Mouse (Mus musculus) frontal cortex, adult (tissue): ENCODE data around the gene Vwa5b1.

ENCODE experiments used
- ATAC-seq: cut with Nextera tagmentation; 2 replicates; pipeline ENCODE4 v1.9.2; 2017; ENCODE audit warnings: mild to moderate bottlenecking, moderate library complexity, mixed read lengths; ENCODE audit not compliant: low TSS enrichment

Vwa5b1 gene

GRCm38 (mm10) chr4:138576661-138577060, 59.0 kb downstream of the Vwa5b1 start:
- no peak for ATAC-seq

DNA sequence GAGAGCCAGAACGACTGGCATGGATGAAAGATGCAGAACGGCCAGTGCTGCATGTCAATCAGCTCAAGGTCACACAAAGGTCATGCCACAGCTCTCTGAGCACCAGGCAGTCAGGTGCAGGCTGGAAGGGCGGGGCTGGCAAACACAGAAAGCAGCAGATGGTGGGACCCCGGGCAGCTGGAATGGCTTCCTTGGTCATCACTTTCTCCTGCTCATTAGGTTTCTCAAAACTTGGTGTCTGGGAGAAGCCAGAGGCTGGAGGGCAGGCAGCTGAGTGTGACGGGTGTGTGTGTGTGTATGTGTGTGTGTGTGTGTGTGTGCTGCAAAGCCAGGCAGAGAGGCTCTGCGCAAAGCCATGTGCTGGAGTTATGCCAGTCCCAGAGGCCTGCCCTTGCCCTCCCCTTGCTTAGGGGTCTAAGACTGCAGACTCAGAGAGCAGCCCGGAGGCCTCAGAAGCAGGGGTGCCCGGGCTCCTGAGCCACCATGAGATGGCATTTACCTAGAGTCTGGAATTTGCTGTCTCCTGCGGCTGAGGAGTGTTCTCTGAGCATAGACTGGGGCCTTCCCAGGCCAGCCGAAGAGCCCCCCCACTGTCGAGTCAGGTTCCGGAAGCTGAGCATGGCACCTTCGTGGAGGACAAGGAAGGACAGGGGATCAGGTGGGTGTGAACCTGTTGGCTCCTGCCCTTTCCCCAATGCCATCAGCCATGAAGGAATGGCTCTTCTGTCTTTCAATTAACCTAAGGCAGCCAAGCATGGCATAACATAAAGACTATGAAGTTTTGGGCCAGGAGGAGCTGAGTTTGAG, 60.7 kb downstream of the Vwa5b1 start:
- ATAC-seq: no peak

DNA sequence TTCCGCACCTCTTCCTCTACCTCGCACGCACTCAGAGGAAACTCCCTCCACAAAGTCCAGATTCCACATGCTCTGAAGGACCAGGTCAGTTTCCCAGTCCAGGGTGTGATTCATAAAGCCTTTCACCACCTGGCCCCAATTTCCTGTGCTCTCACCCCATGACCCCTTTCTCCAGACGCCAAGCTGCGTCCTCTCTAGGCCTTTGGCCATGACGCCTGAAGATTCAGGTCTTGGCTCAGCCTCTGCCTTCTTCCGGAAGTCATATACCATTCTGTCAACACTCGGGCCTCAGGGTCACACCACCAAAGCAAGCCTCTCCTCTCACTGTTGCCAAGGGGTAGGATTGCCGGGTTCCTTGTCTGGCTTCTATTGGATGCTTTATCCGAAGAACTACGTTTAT, 65.8 kb downstream of the Vwa5b1 start:
- ATAC-seq: no peak

DNA sequence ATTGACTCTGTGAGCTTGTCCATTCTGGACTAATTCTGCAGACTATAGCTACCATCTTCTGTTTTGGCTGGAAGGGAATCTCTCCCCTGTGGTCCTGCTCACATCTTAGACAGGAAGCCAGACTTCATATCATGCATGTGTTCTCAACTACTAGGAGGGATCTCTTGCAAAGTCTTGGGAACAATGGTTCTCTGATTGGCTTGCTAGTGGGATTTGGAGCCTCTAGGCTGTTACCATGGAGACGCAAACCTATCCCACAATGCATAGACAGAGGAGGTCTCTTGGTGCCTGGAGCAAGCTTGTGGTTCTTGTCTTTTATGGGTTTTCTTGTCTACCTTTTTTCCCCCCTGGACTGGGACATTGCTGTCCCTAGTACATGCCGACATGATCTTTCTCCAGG, 67.4 kb downstream of the Vwa5b1 start:
- ATAC-seq: no peak

DNA sequence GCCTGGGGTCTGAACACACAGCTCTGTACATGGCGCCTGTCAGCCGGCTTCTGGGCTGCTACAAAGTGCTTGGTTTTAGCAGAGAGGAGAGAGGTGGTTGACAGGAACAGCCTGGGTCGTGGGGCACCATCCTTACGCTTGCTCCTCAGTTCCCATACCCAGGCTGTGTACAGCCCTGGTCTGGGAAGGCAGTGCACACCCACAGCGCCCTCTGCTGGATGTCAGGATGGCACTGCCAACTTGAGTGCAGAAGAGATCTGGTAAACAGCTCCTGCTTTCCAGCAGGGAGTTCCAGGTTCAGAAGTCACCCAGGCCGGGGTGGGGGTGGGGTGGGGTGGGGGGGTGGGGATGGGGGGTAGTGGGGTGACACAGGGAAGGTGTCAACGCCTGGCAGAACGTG, 73.7 kb downstream of the Vwa5b1 start:
- peak; percentile 76; the same call in 1 of the 2 replicates for ATAC-seq

DNA sequence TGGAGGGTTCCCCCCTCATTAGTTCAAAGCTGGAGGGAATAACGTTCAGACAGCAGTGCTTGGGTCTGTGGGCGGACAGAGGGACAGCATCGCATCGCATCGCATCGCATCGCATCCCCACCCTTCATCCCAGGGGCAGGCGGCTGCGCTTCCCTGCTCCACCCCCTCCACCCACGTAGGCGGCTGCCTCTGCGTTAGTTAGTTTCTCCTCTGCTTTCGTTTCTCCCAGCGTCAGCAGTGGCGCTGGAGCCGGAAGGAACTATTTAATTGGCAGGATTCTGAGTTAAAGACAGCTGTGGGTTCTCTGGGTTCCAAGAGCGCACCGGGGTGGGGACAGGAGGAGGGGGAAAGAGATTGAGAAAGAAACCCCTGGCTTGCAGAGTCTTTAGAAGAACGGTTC, 80.2 kb downstream of the Vwa5b1 start:
- 0 out of 2 replicates have a peak, but pooled peaks have one; percentile 36 for ATAC-seq

GRCm38 (mm10) chr4:138554934-138555333, 80.8 kb downstream of the Vwa5b1 start:
- ATAC-seq: no peak

DNA sequence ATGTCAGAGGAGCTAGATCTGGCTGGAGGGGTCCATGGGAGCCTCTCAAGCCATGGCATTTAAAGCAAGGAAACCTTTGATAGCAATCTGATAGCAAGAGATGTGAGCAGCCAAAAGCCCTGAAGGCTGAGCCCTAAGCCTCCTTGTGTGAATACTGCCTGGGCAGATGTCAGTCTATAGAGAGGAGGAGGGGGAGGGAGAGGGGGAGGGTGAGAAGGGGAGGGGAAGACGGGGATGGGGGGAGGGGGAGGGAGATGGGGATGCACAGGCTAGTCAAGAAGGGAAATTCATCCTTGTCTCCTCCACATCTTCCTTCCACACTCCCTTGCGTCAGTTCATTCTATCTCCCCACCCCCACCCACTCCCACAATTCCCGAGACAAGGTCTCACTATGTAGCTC, 81.4 kb downstream of the Vwa5b1 start:
- no peak for ATAC-seq

DNA sequence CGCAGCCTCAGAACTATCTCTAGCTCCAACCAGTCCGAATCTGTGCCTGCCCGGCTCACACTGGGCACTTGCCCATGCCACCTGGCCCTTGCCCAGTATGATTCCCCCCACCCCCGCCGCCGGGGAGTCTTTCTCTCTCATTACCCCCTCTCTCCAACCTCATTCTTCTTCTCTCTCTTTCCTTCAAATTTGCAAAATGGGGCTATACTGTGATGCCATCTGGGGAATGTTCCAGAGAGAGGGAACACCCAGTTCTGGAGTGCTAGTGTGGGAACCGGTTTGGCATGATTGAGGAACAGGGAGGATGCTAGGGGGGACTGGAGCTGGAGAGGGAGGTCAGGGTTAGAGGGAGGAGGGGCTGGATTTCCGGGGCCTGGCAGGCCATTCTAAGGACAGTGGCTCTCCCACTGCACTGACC, 82.2 kb downstream of the Vwa5b1 start:
- ATAC-seq: peak; percentile 47; the same call in 1 of the 2 replicates

DNA sequence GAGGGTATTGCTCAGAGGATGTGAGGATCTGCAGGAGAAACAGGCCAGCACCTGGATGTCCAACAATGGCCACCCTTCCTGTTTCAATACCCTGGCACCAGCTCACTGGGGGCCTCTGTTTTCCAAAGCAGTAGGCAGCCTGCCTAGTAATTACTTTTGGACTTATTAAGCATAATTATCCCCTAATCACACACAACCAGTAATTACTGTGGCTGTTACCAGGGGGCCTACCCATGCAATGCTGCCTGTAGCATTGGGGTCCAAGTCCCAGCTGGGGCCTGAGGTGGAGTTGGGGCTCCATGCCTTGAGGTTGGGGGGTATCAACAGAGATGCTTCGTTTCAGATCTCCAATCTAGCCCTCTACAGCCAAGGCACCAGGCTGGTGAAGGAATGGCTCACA, 82.6 kb downstream of the Vwa5b1 start:
- ATAC-seq: no peak

DNA sequence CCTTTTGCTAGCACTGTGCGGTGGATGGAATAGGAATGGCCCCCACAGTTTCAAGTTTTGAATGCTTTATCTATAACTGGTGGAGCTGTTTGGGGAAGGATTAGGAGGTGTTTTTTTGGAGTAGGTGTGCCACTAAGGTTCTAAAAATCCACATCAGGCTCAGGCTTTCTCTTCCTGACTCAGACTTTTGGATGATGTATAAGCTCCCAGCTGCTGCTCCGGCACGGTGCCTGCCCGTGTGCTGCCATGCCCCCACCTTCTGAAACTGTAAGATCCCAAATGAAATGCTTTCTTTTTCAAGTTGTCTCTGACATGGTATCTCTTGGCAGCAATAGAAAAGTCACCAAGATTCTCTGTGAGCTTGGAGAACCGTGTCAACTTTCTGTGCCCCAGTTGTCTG, 84.1 kb downstream of the Vwa5b1 start:
- peak; percentile 27 for ATAC-seq

GRCm38 (mm10) chr4:138550557-138550956, 85.1 kb downstream of the Vwa5b1 start:
- no peak for ATAC-seq

GRCm38 (mm10) chr4:138548960-138549359, 86.7 kb downstream of the Vwa5b1 start:
- ATAC-seq: peak; percentile 20; the same call in 1 of the 2 replicates

GRCm38 (mm10) chr4:138548124-138548561, 87.5 kb downstream of the Vwa5b1 start:
- ATAC-seq: peak; percentile 72

- no peak for ATAC-seq
Observed at GRCm38 (mm10) chr4:138547556-138547955, 88.1 kb downstream of the Vwa5b1 start.

GRCm38 (mm10) chr4:138547041-138547440, 88.6 kb downstream of the Vwa5b1 start:
- no peak for ATAC-seq

DNA sequence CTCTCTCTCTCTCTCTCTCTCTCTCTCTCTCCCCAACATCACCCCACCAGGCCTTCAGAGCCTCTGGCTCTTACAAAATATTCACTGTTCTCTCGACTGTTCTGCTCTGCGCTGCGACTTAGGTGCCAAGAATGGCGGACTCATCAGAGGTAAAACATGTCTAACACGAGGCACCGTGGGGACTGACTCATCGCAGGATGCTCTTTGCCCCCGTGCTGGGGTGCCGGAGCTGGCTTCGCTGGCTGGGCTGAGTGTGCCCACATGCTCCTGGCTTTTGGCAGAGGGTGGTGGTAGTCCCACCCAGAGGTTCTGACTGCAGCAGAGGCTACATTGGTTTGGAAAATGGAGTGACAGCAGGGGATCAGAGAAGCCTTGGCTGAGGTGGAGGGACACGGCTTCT, 89.4 kb downstream of the Vwa5b1 start:
- no peak for ATAC-seq

- ATAC-seq: peak; percentile 62; the same call in 1 of the 2 replicates
Observed at GRCm38 (mm10) chr4:138543177-138543576, 92.5 kb downstream of the Vwa5b1 start.

- ATAC-seq: peak; percentile 60
Observed at GRCm38 (mm10) chr4:138538084-138538449, 97.6 kb downstream of the Vwa5b1 start.

DNA sequence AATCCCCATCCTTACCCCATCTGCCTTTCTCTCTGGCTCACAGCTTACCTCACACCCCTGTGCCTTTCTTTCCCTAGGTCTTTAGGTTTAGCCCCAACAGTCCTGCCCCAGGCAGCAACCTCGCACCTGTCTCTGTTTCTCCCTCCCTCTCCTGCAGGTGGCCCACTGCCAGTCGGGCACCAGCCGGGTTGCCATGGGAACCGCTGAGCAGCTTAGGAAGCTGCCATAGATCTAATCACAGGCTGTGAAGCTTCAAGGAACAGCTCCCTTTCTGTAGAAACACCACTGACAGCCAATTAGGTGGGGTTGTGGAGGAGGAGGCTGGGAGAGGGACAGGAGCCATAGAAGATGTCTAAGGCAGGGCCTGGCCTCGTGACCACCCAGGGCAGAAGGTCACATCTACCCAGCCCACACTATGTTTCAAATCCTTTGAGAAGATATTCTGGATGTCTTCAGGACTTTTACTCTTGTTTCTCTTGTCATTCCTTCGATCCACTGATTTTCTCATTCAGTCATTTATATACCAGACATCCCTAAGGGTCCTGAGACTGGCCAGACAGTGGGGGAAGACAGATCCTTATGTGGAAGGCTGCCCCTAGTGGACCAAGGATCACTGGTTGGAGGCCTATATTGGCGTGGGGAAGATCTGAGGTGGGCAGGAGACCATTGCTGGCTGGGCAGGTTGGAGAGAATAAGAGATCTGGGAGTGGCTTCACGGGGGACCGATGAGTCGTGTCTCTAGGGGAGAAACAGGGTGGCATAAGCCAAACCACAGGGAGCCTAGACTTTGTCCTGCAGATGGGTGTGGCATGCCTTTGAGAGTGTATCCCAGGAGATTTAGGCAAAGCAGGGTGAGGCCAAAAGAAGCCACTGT, 98.2 kb downstream of the Vwa5b1 start:
- peak; percentile 87 for ATAC-seq

GRCm38 (mm10) chr4:138535610-138536009, 100.1 kb downstream of the Vwa5b1 start:
- ATAC-seq: no peak

- no peak for ATAC-seq
Observed at GRCm38 (mm10) chr4:138533877-138534276, 101.8 kb downstream of the Vwa5b1 start.

GRCm38 (mm10) chr4:138531761-138532160, 103.9 kb downstream of the Vwa5b1 start:
- ATAC-seq: no peak
